Mouse (Mus musculus) heart, postnatal 0 days (tissue): Measurements from ENCODE around the gene Polr2h. TPM values are rescaled to one million over a fixed set of nuclear protein-coding genes. Genes with fewer than 3 reads are reported as not detected.

ENCODE experiments used
- ATAC-seq: fragments of 200-750 bp; cut with Nextera tagmentation; 2 replicates; pipeline ENCODE4 v1.8.0; 2017; ENCODE audit warnings: low read depth, moderate number of reproducible peaks, moderate library complexity; ENCODE audit not compliant: insufficient read depth
- DNase-seq: peaks from one replicate; pipeline ENCODE4 v3.0.0-alpha.2; 2016; ENCODE audit warnings: low spot score
- H3K27ac ChIP-seq: fragments of 300-500 bp; sonication (generic); 2 replicates; pipeline ENCODE4 v1.5.1; 2014; ENCODE audit warnings: low read depth, mild to moderate bottlenecking
- H3K27me3 ChIP-seq: fragments of 300-500 bp; sonication (generic); 2 replicates; pipeline ENCODE4 v1.6.1; 2014; ENCODE audit warnings: low read length, mixed read lengths; ENCODE audit not compliant: control insufficient read depth, insufficient read depth
- H3K36me3 ChIP-seq: fragments of 300-500 bp; sonication (generic); replicated peaks from 2 replicates; pipeline ENCODE4 v1.6.1; 2014; ENCODE audit warnings: low read length, mixed read lengths; ENCODE audit not compliant: control insufficient read depth, insufficient read depth
- H3K4me1 ChIP-seq: fragments of 300-500 bp; sonication (generic); 2 replicates; pipeline ENCODE4 v1.6.1; 2014; ENCODE audit warnings: antibody characterized with exemption; ENCODE audit not compliant: control insufficient read depth, insufficient read depth
- H3K4me2 ChIP-seq: fragments of 300-500 bp; sonication (generic); 2 replicates; pipeline ENCODE4 v1.6.1; 2014; ENCODE audit warnings: low read depth, mild to moderate bottlenecking, low read length, moderate library complexity
- H3K4me3 ChIP-seq: fragments of 300-500 bp; sonication (generic); 2 replicates; pipeline ENCODE4 v1.5.1; 2014; ENCODE audit warnings: low read depth, low read length
- H3K9ac ChIP-seq: fragments of 300-500 bp; sonication (generic); replicated peaks from 2 replicates; pipeline ENCODE4 v1.6.1; 2014; ENCODE audit warnings: low read depth, low read length, mixed read lengths
- H3K9me3 ChIP-seq: fragments of 300-500 bp; sonication (generic); replicated peaks from 2 replicates; pipeline ENCODE4 v1.6.1; 2016; ENCODE audit warnings: low read length; ENCODE audit not compliant: control insufficient read depth
- CTCF ChIP-seq: IDR thresholded peaks from 2 replicates; pipeline ENCODE4 v1.5.1; 2016; ENCODE audit warnings: antibody characterized with exemption, control low read depth, low read depth
- EP300 ChIP-seq: IDR thresholded peaks from 2 replicates; pipeline ENCODE4 v1.6.1; 2016; ENCODE audit warnings: antibody characterized with exemption, low read depth
- WGBS: fragments of 180-500 bp; shearing (Covaris S2); extraction: QIAGEN DNeasy Blood & Tissue Kit; methylation state at CpG from one replicate; pipeline ENCODE4 v1.1.7; 2014; 5-methylcytosine and 5-hydroxymethylcytosine counted together
- polyA plus RNA-seq: library from polyadenylated mRNA; unstranded; fragments of >200 nt; fragmentation: Nextera tagmentation; extraction: Ambion mirVana; gene quantifications from 2 replicates; pipeline ENCODE4 v1.2.1, GENCODE M21; 2015
- total RNA-seq: library from RNA; depleted of rRNA; stranded (reverse); fragments of >200 nt; gene quantifications from 2 replicates; pipeline ENCODE4 v1.2.3, GENCODE M21; 2014; ENCODE audit warnings: low replicate concordance

Polr2h gene
- total and polyA plus RNA-seq, 2 experiments from 2014 or later: 8.6 to 35.7 TPM

DNA sequence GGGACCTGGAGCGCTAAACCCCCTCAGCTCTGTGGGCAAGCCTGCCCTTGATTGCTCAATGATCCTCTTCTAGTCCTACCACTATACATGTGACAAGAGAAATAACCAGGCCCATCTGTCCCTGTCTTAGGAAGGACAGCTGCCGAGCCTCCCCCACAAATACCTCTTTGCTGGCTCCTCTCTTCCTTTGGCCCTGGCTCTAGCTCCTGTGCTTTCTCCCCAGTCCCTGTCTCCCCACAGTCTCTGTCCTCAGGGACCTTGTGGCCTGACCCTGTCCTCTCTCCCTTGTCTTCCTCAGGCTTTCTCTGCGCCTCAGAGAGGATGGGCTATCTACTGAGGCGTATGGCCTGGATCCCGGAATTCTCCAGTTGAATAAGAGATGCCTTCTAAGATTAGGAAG lies 14.2 kb downstream of the Polr2h start:
- H3K9me3 ChIP-seq: no peaks in the 10 kb centered on the region
- WGBS: 60% methylated on average over 5 of the region's 5 CpGs
- H3K4me3 ChIP-seq: no peak overlapping the region
- ATAC-seq: no peak
- TF ChIP-seq CTCF: no peak
- no peak for TF ChIP-seq EP300
- peaks cover 57% of the 10 kb centered on the region for H3K27me3 ChIP-seq
- no peak for DNase-seq
- H3K36me3 ChIP-seq: no peaks in the 10 kb centered on the region
- H3K27ac ChIP-seq: no peak overlapping the region
- H3K4me2 ChIP-seq: no peak overlapping the region
- peaks cover 10% of the 10 kb centered on the region; the same call in 1 of the 2 replicates for H3K4me1 ChIP-seq
- no peak overlapping the region for H3K9ac ChIP-seq

- WGBS: under 1% methylated on average over 29 of the region's 30 CpGs
- 0 out of 2 replicates have a peak, but pooled peaks have one; percentile 6 for ATAC-seq
- peaks cover 64% of the 10 kb centered on the region for H3K27me3 ChIP-seq
Observed at GRCm38 (mm10) chr16:20732251-20732924, 14.9 kb downstream of the Polr2h start.

DNA sequence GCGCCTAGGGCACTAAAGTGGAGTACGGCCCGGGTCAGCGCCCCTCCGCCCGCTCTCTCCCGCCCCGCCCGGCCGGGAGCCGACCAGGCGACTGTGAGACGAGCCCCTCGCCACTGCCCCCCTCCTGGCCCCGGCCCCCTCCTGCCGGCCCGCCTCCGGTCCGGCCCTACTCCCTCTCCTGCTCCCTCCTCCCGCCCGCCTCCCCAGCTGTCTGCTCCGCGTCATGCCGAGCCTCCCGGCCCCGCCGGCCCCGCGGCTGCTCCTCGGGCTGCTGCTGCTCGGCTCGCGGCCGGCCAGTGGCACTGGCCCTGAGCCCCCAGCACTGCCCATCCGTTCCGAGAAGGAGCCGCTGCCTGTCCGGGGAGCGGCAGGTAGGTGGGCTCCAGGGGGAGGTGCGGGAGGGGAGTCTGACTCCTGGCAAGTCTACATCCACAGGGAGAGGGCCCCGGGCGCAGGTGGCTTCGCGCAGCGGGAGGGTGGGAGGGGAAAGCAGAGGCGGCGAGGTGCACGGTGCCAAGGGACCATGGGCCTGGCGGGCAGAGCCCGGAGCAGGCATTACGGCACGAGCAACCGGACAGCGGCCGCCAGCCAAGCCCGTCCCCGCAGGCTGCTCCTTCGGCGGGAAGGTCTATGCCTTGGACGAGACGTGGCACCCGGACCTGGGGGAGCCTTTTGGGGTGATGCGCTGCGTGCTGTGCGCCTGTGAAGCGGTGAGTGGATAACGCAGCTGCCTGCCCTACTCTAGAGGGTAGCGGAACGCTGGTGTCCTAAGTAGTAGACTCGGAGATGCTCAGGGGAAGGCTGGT lies 15.7 kb downstream of the Polr2h start, which contains the start of gene Chrd:
TSS of gene Chrd (plus strand) at position 203 of the 806 bp plus-strand sequence.
- H3K4me1 ChIP-seq: peaks cover 10% of the 10 kb centered on the region; the same call in 1 of the 2 replicates
- WGBS: under 1% methylated on average over 58 of the region's 70 CpGs
- no peak for TF ChIP-seq EP300
- no peak for TF ChIP-seq CTCF
- peaks cover 64% of the 10 kb centered on the region for H3K27me3 ChIP-seq
- ATAC-seq: peak; percentile 59
- H3K27ac ChIP-seq: 0 out of 2 replicates have a peak within 1 kb of the TSS, but pooled peaks have one; percentile 20
- no peak for DNase-seq
- H3K4me3 ChIP-seq: peak within 1 kb of the TSS; percentile 66
- no peaks in the 10 kb centered on the region for H3K9me3 ChIP-seq
- H3K36me3 ChIP-seq: no peaks in the 10 kb centered on the region
- peak within 1 kb of the TSS; percentile 99 for H3K4me2 ChIP-seq
- H3K9ac ChIP-seq: peak within 1 kb of the TSS; percentile 54

More at GRCm38 (mm10) chr16:20732251-20732924, 14.9 kb downstream of the Polr2h start:
- H3K9ac ChIP-seq: peak overlapping the region; percentile 54
- no peak for DNase-seq
- 0 out of 2 replicates have a peak overlapping the region, but pooled peaks have one; percentile 20 for H3K27ac ChIP-seq
- peak overlapping the region; percentile 99 for H3K4me2 ChIP-seq
- H3K36me3 ChIP-seq: no peaks in the 10 kb centered on the region
- TF ChIP-seq EP300: no peak
- TF ChIP-seq CTCF: no peak
- H3K4me1 ChIP-seq: peaks cover 10% of the 10 kb centered on the region; the same call in 1 of the 2 replicates
- H3K4me3 ChIP-seq: peak overlapping the region; percentile 66
- H3K9me3 ChIP-seq: no peaks in the 10 kb centered on the region

DNA sequence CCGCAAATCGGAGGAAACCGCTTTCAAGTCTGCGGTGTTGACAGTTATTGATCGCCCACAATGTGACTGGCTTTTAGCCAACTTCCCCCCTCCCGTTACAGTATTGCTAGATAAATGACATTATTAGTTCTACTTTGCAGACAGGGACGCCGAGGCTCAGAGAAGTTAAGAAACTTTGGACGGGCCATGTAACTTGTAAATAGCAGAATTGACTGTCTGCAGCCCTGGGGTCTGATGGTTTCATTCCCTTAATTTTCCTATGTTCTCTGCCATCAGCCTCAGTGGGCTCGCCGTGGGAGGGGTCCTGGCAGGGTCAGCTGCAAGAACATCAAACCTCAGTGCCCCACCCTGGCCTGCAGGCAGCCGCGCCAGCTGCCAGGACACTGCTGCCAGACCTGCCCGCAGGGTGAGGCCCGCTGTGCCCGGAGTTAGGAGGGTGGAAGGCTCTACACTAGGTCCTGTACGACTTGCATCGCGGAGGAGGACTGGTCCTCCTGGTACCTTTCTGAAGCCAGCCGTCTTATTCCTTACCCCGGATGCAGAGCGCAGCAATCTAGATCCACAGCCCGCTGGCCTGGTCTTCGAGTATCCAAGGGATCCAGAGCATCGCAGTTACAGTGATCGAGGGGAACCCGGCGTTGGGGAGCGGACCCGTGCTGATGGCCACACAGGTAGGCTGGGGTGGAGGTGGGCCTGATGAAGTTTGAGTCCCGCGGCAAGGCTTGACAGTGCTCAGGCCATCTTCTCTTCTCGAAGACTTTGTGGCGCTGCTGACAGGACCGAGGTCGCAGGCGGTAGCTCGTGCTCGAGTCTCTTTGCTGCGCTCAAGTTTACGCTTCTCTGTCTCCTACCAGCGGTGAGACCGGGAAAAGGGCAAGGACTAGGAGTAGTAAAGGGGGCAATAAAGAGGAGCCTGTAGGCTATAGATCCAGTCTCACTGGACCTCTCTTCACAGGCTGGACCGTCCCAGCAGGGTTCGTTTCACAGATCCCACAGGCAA lies 16.6 kb downstream of the Polr2h start, which contains the start of gene Thpo:
TSS of gene Thpo (minus strand) at position 781 of the 1,000 bp plus-strand sequence.
- peaks cover 64% of the 10 kb centered on the region for H3K27me3 ChIP-seq
- H3K4me1 ChIP-seq: peaks cover 10% of the 10 kb centered on the region; the same call in 1 of the 2 replicates
- ATAC-seq: no peak
- peak within 1 kb of the TSS; percentile 99 for H3K4me2 ChIP-seq
- H3K4me3 ChIP-seq: peak within 1 kb of the TSS; percentile 66
- H3K27ac ChIP-seq: no peak within 1 kb of the TSS
- no peak for DNase-seq
- no peaks in the 10 kb centered on the region for H3K9me3 ChIP-seq
- TF ChIP-seq EP300 (no peak), CTCF (no peak)
- no peaks in the 10 kb centered on the region for H3K36me3 ChIP-seq
- WGBS: 5% methylated on average over 45 of the region's 45 CpGs
- H3K9ac ChIP-seq: 0 out of 2 replicates have a peak within 1 kb of the TSS, but pooled peaks have one; percentile 54
